Mouse (Mus musculus) brain, embryonic 14.5 days (tissue): ENCODE results near the gene Gnmt.

Source experiments
- CTCF ChIP-seq: fragments of 200-500 bp; IDR thresholded peaks from 2 replicates; pipeline ENCODE4 v1.5.1; 2012; ENCODE audit warnings: inconsistent platforms, mild to moderate bottlenecking, moderate library complexity, borderline replicate concordance; ENCODE audit not compliant: insufficient read depth, insufficient read length; ENCODE audit errors: extremely low read depth
- POLR2A ChIP-seq: fragments of 200-500 bp; IDR thresholded peaks from 2 replicates; pipeline ENCODE4 v1.6.1; 2012; ENCODE audit warnings: mild to moderate bottlenecking, inconsistent platforms, borderline replicate concordance; ENCODE audit not compliant: poor library complexity, insufficient read depth, insufficient read length, severe bottlenecking; ENCODE audit errors: extremely low read depth

DNA sequence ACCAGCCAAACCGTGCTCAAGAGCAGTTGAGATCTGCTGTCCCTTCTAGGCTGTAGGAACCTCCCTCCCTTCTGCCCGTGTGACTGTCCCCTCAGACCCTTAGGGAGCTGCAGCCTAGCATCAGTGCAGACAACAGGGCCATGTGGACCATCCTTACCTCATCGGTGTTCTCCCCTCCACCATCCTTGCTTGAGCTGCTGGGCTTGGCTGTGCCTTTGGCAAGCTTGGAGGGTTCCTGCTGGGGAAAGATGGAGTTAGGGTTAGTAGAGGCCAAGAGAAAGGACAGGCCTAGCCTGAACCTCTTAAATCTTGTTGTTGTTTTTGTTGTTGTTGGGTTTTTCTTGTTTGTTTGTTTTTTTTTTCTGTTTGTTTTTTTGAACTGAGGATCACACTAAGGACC is 29.1 kb downstream of the Gnmt start:
- TF ChIP-seq CTCF (no peak), POLR2A (no peak)
